In the genomic region with DNA sequence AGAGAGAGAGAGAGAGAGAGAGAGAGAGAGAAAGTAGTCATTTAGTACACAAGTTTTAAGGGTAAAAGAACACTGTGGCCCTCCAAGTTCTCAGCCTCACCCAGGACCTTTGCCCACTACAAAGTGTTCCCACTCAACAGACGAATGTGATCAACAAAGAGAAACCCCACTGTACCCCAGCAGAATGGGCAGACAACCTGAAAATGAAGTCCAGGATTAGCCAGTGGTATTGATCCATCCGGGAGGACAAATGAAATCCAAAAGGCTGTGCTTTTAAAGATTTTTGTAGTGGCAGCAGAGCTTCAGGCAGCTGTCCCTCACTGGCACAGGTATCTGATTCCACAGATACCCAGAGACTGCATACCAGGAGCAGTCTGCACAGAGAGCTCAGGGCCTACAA, we compare ENCODE assay signal across 23 mouse cellular contexts.
"Had no signal": no experiment of that assay in that cellular context is flagged by ENCODE, and none has a peak within 500 bp of the region (broad histone marks: within the 10 kb centered on the region; RNA-seq: fewer than 3 reads in every experiment).

No protein-coding gene starts in this region.

- H3K4me3 ChIP-seq: gastrocnemius, adult 2 months; heart, embryonic 13.5 days; heart, embryonic 15.5 days; hindbrain, embryonic 10.5 days; hindbrain, embryonic 12.5 days; intestine, embryonic 15.5 days; layer of hippocampus, adult 2 months; left cerebral cortex, adult 2 months; limb, embryonic 10.5 days; limb, embryonic 12.5 days had no signal

- H3K27ac ChIP-seq: gastrocnemius, adult 2 months; heart, embryonic 13.5 days; heart, embryonic 15.5 days; hindbrain, embryonic 12.5 days; hindbrain, embryonic 14.5 days; layer of hippocampus, adult 2 months; left cerebral cortex, adult 2 months; limb, embryonic 12.5 days had no signal

- H3K27me3 ChIP-seq: heart, embryonic 13.5 days; heart, embryonic 15.5 days; hindbrain, embryonic 12.5 days; intestine, embryonic 15.5 days; limb, embryonic 12.5 days had no signal

- H3K4me2 ChIP-seq: heart, embryonic 11.5 days; heart, embryonic 13.5 days; heart, embryonic 15.5 days; hindbrain, embryonic 12.5 days; hindbrain, embryonic 14.5 days; intestine, embryonic 15.5 days; limb, embryonic 12.5 days; liver, embryonic 11.5 days had no signal

- H3K9me3 ChIP-seq: heart, embryonic 13.5 days; heart, embryonic 15.5 days; intestine, embryonic 15.5 days; limb, embryonic 10.5 days had no signal

- DNase-seq: gastrocnemius, adult 2 months; gastrocnemius, postnatal 10 days; gastrocnemius, postnatal 25 days; heart, adult 18-20 months; heart, postnatal 14 days; heart, postnatal 36 days; kidney, adult 2 months; kidney, adult 9 months; kidney, postnatal 14 days; kidney, postnatal 36 days had no signal

- H3K9ac ChIP-seq: heart, embryonic 13.5 days; heart, embryonic 15.5 days; hindbrain, embryonic 12.5 days; hindbrain, embryonic 14.5 days; intestine, embryonic 15.5 days; limb, embryonic 12.5 days had no signal

- ATAC-seq: inflammation-experienced regulatory T-cells, adult 6 months; intestine, embryonic 15.5 days had no signal

- H3K36me3 ChIP-seq: heart, embryonic 13.5 days; heart, embryonic 15.5 days; hindbrain, embryonic 10.5 days; hindbrain, embryonic 12.5 days; intestine, embryonic 15.5 days; limb, embryonic 10.5 days; limb, embryonic 12.5 days had no signal
